Mouse (Mus musculus): ENCODE data around the gene Gdpd1. TPM values are rescaled to one million over a fixed set of nuclear protein-coding genes. Genes with fewer than 3 reads are reported as not detected.

The Gdpd1 gene
- polyA plus RNA-seq, 1 experiment from 2014 or later = 21.7 TPM

MicroRNA genes within 50 kb of the gene (microRNA counts, 519-probe panel; counts per million panel counts)
- microRNA mmu-miR-301a = 3,760 counts per million, percentile 87 among the panel's probes with 10 or more counts

Small RNA genes lying within 50 kb of the gene (microRNA-seq; reads per million reads assigned to microRNA genes)
- gene Mir301 = 1,241 reads per million, percentile 75 among the genes with 10 or more reads in this experiment

Other genes starting within 250 kb of the Gdpd1 start
- gene Ypel2, start 80.4 kb downstream of the Gdpd1 start, polyA plus RNA-seq (2015; fragmentation: Nextera tagmentation; extraction: Ambion mirVana) = 7.9 and 8.5 TPM in 2 replicates
- gene Smg8, start 12.7 kb upstream of the Gdpd1 start, polyA plus RNA-seq (2015; fragmentation: Nextera tagmentation; extraction: Ambion mirVana) = 18.9 and 20.0 TPM in 2 replicates
- 7.0 and 7.2 TPM in 2 replicates for gene Prr11, start 34.6 kb upstream of the Gdpd1 start, polyA plus RNA-seq (2015; fragmentation: Nextera tagmentation; extraction: Ambion mirVana)
- gene Ska2, start 35.2 kb upstream of the Gdpd1 start, polyA plus RNA-seq (2015; fragmentation: Nextera tagmentation; extraction: Ambion mirVana) = 47.7 and 48.2 TPM in 2 replicates
- 19.1 and 23.7 TPM in 2 replicates for gene Trim37, start 53.0 kb upstream of the Gdpd1 start, polyA plus RNA-seq (2015; fragmentation: Nextera tagmentation; extraction: Ambion mirVana)